ENCODE assay signal across 7 mouse cellular contexts in the genomic region with DNA sequence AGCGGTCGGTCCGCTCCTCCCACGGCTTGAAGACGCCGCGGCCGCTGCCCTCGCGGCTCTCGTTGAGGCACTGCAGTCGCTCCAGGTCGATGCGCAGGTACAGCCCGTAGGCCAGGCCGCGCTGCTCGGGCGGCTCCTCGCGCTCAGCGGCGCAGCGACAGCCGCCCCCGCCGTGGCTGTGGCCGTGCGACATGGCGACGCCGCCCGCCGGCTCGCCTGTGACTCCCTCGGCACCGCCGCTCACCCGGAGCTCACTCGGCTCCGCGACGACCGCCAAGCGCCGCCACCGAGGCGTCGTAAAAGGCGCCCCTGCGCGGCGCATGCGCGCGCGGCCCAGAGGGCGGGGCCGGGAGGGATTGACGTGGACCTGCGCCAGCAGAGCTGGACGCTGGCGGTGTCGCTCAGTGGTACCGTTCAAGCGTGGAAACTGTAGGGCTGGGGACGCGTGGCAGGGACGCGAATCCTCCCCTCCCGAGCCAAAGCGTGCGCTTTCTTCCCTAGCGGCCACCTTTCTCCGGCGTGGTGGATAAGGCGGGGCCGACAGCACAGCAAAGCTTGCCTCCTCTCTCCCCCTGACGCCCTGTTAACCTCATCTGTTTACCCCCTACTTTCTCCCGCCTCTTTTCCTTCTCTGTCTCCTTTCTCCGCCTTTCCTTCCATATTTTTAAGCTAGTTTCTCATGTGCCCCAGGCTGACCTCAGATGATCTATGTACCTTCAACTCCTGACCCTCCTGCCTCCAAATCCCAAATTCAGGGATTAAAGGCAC. TPM values are rescaled to one million over a fixed set of nuclear protein-coding genes. Genes with fewer than 3 reads are reported as not detected.
A peak's percentile ranks its signal among the peaks of the same experiment; 100 is the strongest.
DNase-seq lines count a peak whose midpoint lies in the region; ATAC-seq and TF ChIP-seq lines count a peak whose summit lies in the region.

Pithd1 (minus strand) TSS at position 322 of the 768 bp plus-strand sequence.

- intact Hi-C loops in left cerebral cortex, postnatal 4 days (cut with DNase I) = no loop called here

- no peaks in the 10 kb centered on the region for H3K27me3 ChIP-seq in intestine, postnatal 0 days (replicated peaks; ENCODE audit: control insufficient read depth, insufficient read depth, low read length)
- H3K27me3 ChIP-seq in midbrain, embryonic 12.5 days = no peaks in the 10 kb centered on the region
- no peaks in the 10 kb centered on the region for H3K27me3 ChIP-seq in small intestine, adult 2 months (ENCODE audit: control insufficient read depth, insufficient read depth, low read length)

- no peaks in the 10 kb centered on the region for H3K9me3 ChIP-seq in intestine, postnatal 0 days (ENCODE audit: control insufficient read depth)
- H3K9me3 ChIP-seq in midbrain, embryonic 12.5 days = no peaks in the 10 kb centered on the region

- H3K4me2 ChIP-seq in intestine, postnatal 0 days (replicated peaks; ENCODE audit: low read depth) = peak within 1 kb of the TSS; percentile 94
- H3K4me2 ChIP-seq in midbrain, embryonic 12.5 days (replicated peaks) = peak within 1 kb of the TSS; percentile 84

- H3K4me3 ChIP-seq in intestine, postnatal 0 days (ENCODE audit: low read depth, low read length) = peak within 1 kb of the TSS; percentile 89
- H3K4me3 ChIP-seq in midbrain, embryonic 12.5 days = peak within 1 kb of the TSS; percentile 97
- H3K4me3 ChIP-seq in small intestine, adult 2 months (ENCODE audit: low read depth, low read length) = peak within 1 kb of the TSS; percentile 83

- peak; percentile 85 for TF ChIP-seq POLR2A in small intestine, adult 2 months (IDR thresholded peaks at IDR 0.05; ENCODE audit: low read depth, low read length)

- peak; percentile 88 for DNase-seq in adrenal gland, adult 8-10 months
- peak; percentile 93 for DNase-seq in embryo, embryonic 9.5 days (ENCODE audit: extremely low spot score)
- no peak for DNase-seq in gonadal fat pad, adult 2 months (ENCODE audit: low read depth)
- DNase-seq in left cerebral cortex, postnatal 4 days = peak; percentile 93

- 0 out of 2 replicates have a peak, but pooled peaks cover 8% of the 10 kb centered on the region for H3K4me1 ChIP-seq in intestine, postnatal 0 days (replicated peaks; ENCODE audit: control insufficient read depth, insufficient read depth, low read length)
- peaks cover 24% of the 10 kb centered on the region for H3K4me1 ChIP-seq in midbrain, embryonic 12.5 days
- peaks cover 8% of the 10 kb centered on the region; the same call in 1 of the 2 replicates for H3K4me1 ChIP-seq in small intestine, adult 2 months (ENCODE audit: control insufficient read depth, insufficient read depth, insufficient read length, low read length)

- WGBS in intestine, postnatal 0 days = under 1% methylated on average over 80 of the region's 81 CpGs
- WGBS in midbrain, embryonic 12.5 days = under 1% methylated on average over 76 of the region's 81 CpGs
- WGBS in small intestine, adult 2 months = under 1% methylated on average over 81 of the region's 81 CpGs

- peak; percentile 58 for TF ChIP-seq CTCF in intestine, postnatal 0 days (IDR thresholded peaks at IDR 0.05; ENCODE audit: low read depth)
- TF ChIP-seq CTCF in small intestine, adult 2 months (IDR thresholded peaks at IDR 0.05; ENCODE audit: extremely low read depth, insufficient read length, insufficient replicate concordance, low read depth, low read length) = no peak

- peak within 1 kb of the TSS; percentile 85 for H3K9ac ChIP-seq in intestine, postnatal 0 days (ENCODE audit: low read depth, low read length)
- H3K9ac ChIP-seq in midbrain, embryonic 12.5 days (replicated peaks) = peak within 1 kb of the TSS; percentile 95

- peak within 1 kb of the TSS; percentile 82 for H3K27ac ChIP-seq in intestine, postnatal 0 days (ENCODE audit: low read depth, low read length)
- peak within 1 kb of the TSS; percentile 80 for H3K27ac ChIP-seq in midbrain, embryonic 12.5 days (replicated peaks)
- peak within 1 kb of the TSS; percentile 72 for H3K27ac ChIP-seq in small intestine, adult 2 months (ENCODE audit: insufficient read depth, low read depth, low read length)

- peaks cover 16% of the 10 kb centered on the region; the same call in 1 of the 2 replicates for H3K36me3 ChIP-seq in intestine, postnatal 0 days (ENCODE audit: control insufficient read depth, insufficient read depth)
- peaks cover 33% of the 10 kb centered on the region for H3K36me3 ChIP-seq in midbrain, embryonic 12.5 days
- peaks cover 12% of the 10 kb centered on the region for H3K36me3 ChIP-seq in small intestine, adult 2 months (ENCODE audit: control insufficient read depth, insufficient read depth, low read length)

- peak; percentile 87 for ATAC-seq in intestine, postnatal 0 days
- ATAC-seq in midbrain, embryonic 12.5 days (ENCODE audit: low FRiP score, low read depth) = peak; percentile 92

RNA-seq across cellular contexts. Expression of gene Pithd1, which starts in this region (rescaled TPM):
- total RNA-seq in adrenal gland, adult 8-10 months (2022) = 10 to 100 TPM; 31.8 to 51.8 (median 40.4) TPM
- polyA plus RNA-seq in gonadal fat pad, adult 2 months (2012; rRNA removed) = 44.7 and 48.6 TPM in 2 replicates
- polyA plus RNA-seq in intestine, postnatal 0 days (2015; fragmentation: Nextera tagmentation; extraction: Ambion mirVana) = 56.7 and 57.7 TPM in 2 replicates
- 10 to 100 TPM; 31.0 to 38.1 TPM for total RNA-seq in left cerebral cortex, postnatal 4 days (2021)
- polyA plus RNA-seq in midbrain, embryonic 12.5 days (2016; fragmentation: Nextera tagmentation; extraction: Ambion mirVana) = 56.0 and 58.3 TPM in 2 replicates
- polyA plus RNA-seq in small intestine, adult 2 months (2012; rRNA removed) = 32.2 and 60.0 TPM in 2 replicates
